Mouse (Mus musculus) midbrain, embryonic 11.5 days (tissue): ENCODE measurements around the gene Pak7. TPM values are rescaled to one million over a fixed set of nuclear protein-coding genes. Genes with fewer than 3 reads are reported as not detected.
"Not testable (repeated sequence)": the region's sequence is repeated elsewhere in the genome, so short reads cannot be mapped to it uniquely, and the experiment has no call there.

Experiments
- ATAC-seq: fragments of 200-750 bp; cut with Nextera tagmentation; 2 replicates; pipeline ENCODE4 v1.8.0; 2017; ENCODE audit warnings: moderate TSS enrichment, moderate library complexity; ENCODE audit not compliant: low FRiP score
- DNase-seq: peaks from one replicate; pipeline ENCODE4 v3.0.0; 2015; ENCODE audit warnings: low spot score; ENCODE audit errors: missing footprints
- H3K27ac ChIP-seq: fragments of 300-500 bp; sonication (generic); 2 replicates; pipeline ENCODE4 v1.5.1; 2014; ENCODE audit warnings: low read depth, low read length
- H3K27me3 ChIP-seq: fragments of 300-500 bp; sonication (generic); 2 replicates; pipeline ENCODE4 v1.6.1; 2014; ENCODE audit warnings: mild to moderate bottlenecking, low read length, moderate library complexity, mixed read lengths; ENCODE audit not compliant: control insufficient read depth, insufficient read depth
- H3K36me3 ChIP-seq: fragments of 300-500 bp; sonication (generic); 2 replicates; pipeline ENCODE4 v1.6.1; 2014; ENCODE audit warnings: mild to moderate bottlenecking, low read length, moderate library complexity, mixed read lengths; ENCODE audit not compliant: control insufficient read depth, insufficient read depth
- H3K4me1 ChIP-seq: fragments of 300-500 bp; sonication (generic); 2 replicates; pipeline ENCODE4 v1.6.1; 2014; ENCODE audit warnings: low read length; ENCODE audit not compliant: control insufficient read depth, insufficient read depth
- H3K4me2 ChIP-seq: fragments of 300-500 bp; sonication (generic); 2 replicates; pipeline ENCODE4 v1.6.1; 2014; ENCODE audit warnings: mild to moderate bottlenecking, moderate library complexity
- H3K4me3 ChIP-seq: fragments of 300-500 bp; sonication (generic); 2 replicates; pipeline ENCODE4 v1.5.1; 2014; ENCODE audit warnings: low read depth, low read length
- H3K9ac ChIP-seq: fragments of 300-500 bp; sonication (generic); 2 replicates; pipeline ENCODE4 v1.6.1; 2014; ENCODE audit warnings: low read length
- H3K9me3 ChIP-seq: fragments of 300-500 bp; sonication (generic); 2 replicates; pipeline ENCODE4 v1.6.1; 2016; ENCODE audit warnings: low read length; ENCODE audit not compliant: control insufficient read depth
- WGBS: fragments of 180-500 bp; shearing (Covaris S2); extraction: QIAGEN DNeasy Blood & Tissue Kit; methylation state at CpG from one replicate; pipeline ENCODE4 v1.1.7; 2014; 5-methylcytosine and 5-hydroxymethylcytosine counted together
- polyA plus RNA-seq: library from polyadenylated mRNA; unstranded; fragments of >200 nt; fragmentation: Nextera tagmentation; extraction: Ambion mirVana; gene quantifications from 2 replicates; pipeline ENCODE4 v1.2.1, GENCODE M21; 2014

Gene Pak7
- polyA plus RNA-seq, 1 experiment from 2014 or later = 12.8 TPM

DNA sequence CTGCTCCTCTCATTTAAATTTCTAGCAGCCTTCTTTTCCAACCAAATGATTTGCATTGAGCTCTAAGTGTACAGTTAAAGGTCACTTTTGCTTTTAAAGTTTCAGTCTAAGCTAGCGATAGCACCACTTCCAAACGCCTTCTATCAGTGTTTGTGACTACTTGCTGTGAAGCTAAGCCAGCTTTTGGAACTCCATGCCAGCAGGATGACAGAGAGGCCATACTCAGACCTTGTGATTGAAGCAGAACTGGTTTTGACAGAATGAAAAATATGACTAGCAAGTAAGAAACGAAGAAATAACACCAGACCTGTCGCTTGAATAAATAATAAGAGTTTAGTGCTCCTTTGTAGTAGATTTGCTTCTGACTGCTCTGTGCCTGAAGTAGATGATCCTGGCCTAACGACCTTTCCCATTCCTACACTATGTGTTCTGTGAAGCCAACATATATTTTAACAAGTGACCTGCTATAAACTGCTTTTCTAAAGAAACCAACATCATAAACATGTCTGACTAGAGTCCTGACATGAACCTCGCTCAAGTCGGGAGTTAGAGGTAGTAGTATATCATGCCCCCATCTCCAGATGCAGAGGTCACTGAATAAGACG is 38.0 kb downstream of the Pak7 start:
- H3K27ac ChIP-seq = no peak overlapping the region
- DNase-seq (no peak), ATAC-seq (no peak)
- H3K9ac ChIP-seq = no peak overlapping the region
- WGBS = 82% methylated on average over 8 of the region's 8 CpGs
- H3K9me3 ChIP-seq = no peaks in the 10 kb centered on the region
- no peaks in the 10 kb centered on the region for H3K36me3 ChIP-seq
- no peaks in the 10 kb centered on the region for H3K4me1 ChIP-seq
- no peak overlapping the region for H3K4me2 ChIP-seq
- H3K27me3 ChIP-seq = no peaks in the 10 kb centered on the region
- no peak overlapping the region for H3K4me3 ChIP-seq

DNA sequence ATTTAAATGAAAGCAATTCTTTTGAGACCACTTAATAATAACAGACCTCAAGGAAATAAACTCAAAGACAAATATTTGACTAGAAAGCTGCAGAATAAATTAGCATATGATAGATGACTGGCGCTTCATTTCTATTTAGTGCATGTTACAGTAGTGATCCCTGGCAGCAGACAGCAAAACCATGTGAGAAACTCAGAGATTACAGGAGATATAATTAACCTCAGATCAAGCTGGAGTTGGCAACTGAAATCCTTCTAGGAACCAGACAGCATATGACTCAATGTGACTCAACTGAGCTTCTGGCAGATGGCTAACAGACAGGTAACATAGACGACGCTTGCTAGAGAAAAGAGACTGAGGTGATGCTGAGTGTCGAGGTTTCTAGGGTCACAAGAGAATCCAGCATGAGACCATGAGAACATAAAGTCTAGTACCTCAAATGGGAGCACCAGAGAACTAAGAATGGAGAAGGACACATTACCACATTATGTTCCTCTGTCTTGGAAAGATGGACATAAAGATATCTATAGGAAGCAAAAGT is 43.5 kb downstream of the Pak7 start:
- H3K4me3 ChIP-seq, H3K9me3 ChIP-seq: not testable (repeated sequence)
- WGBS = 90% methylated on average over 4 of the region's 4 CpGs

DNA sequence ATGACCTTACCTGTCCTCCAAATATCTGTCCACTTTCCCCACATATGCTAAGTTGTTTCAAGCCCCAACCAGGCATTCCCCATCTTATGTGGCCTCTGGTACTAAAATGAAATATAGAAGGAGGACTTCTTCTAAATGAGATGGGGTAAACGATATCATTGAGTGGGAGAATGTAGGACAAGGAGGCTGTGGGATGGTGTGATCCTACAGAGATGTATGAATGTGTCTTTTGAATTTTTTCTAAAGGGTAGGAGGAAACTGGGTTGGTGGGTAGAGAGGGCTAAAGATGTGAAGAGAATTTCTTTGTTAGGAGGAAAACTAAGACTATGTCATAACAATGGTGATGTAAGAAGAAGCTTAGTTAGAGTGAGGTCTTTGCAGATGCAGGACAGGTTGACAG is 57.8 kb downstream of the Pak7 start:
- WGBS = 74% methylated on average over 1 of the region's 1 CpGs
- H3K9ac ChIP-seq = no peak overlapping the region
- no peak overlapping the region for H3K27ac ChIP-seq
- no peak for DNase-seq
- no peaks in the 10 kb centered on the region for H3K4me1 ChIP-seq
- no peak overlapping the region for H3K4me2 ChIP-seq
- H3K36me3 ChIP-seq = no peaks in the 10 kb centered on the region
- H3K4me3 ChIP-seq = no peak overlapping the region
- H3K27me3 ChIP-seq = no peaks in the 10 kb centered on the region
- H3K9me3 ChIP-seq = no peaks in the 10 kb centered on the region
- ATAC-seq = no peak

More for the DNA sequence above, 43.5 kb downstream of the Pak7 start:
- ATAC-seq, H3K4me2 ChIP-seq, H3K27ac ChIP-seq, H3K27me3 ChIP-seq, DNase-seq, H3K36me3 ChIP-seq, H3K9ac ChIP-seq, H3K4me1 ChIP-seq: not testable (repeated sequence)

DNA sequence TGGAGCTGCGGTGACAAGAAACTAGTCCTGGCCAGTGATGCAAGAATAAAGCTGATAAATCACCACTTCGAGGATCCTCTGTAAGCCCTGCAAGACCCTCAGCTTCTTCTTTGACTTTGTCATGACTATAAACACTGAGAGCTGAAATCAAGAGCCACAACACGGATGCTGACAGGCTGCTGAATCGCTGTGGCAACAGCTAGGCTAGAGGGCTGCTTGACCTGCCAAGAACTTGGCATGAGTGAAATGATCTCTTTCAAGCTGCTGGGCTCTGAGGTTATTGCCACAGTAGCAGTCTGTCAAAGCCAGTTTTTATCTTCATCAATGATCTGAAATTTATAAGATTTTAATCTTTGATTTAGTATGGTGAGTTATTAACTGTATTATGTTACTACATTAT is 62.1 kb downstream of the Pak7 start:
- Histone ChIP-seq H3K9ac (no peak overlapping the region), H3K4me2 (no peak overlapping the region), H3K4me1 (no peaks in the 10 kb centered on the region), H3K27me3 (no peaks in the 10 kb centered on the region), H3K36me3 (no peaks in the 10 kb centered on the region), H3K9me3 (no peaks in the 10 kb centered on the region), H3K4me3 (no peak overlapping the region), H3K27ac (no peak overlapping the region)
- ATAC-seq = no peak
- no peak for DNase-seq
- 82% methylated on average over 4 of the region's 4 CpGs for WGBS

DNA sequence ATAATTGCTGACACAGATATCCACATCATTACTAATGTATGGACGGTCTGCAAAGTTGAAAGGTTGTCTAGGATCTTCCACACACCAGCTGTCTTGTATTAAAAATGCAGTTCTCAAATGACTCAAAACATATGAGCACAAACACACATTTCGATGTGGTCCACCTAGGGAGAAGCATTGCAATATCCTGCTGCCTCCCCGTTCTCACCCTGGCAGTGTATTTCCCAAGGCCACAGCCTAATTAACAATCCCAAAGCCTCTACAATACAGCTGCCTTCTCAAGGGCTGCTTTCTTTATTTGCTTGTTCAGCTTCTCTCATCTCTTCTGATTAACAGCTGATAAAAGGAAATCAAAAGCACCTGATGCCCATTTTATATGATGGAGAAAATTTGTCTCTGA is 78.5 kb downstream of the Pak7 start:
- Histone ChIP-seq H3K27me3 (no peaks in the 10 kb centered on the region), H3K4me1 (no peaks in the 10 kb centered on the region), H3K9ac (no peak overlapping the region), H3K9me3 (no peaks in the 10 kb centered on the region), H3K36me3 (no peaks in the 10 kb centered on the region), H3K4me2 (no peak overlapping the region), H3K4me3 (no peak overlapping the region), H3K27ac (no peak overlapping the region)
- WGBS = 65% methylated on average over 3 of the region's 3 CpGs
- no peak for DNase-seq
- peak; percentile 73 for ATAC-seq

DNA sequence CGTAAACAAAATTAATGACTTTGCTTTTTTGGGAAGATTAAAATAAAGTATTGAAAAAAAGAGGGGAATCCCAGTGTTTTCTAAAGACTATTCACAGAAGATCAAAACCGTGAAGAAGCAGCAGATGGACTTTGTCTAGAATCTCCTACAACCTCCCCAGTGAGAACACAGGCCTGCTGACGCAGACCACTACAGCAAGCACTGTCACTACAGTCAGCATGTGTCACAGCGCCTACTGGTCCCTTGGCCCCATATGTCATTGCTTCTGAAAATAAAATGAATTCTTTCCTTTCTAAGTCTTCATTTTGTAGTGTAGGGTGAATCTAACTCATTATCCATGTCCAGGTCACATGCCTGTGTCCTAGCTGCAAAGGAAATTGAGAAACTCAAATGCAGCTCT is 79.0 kb downstream of the Pak7 start:
- 84% methylated on average over 4 of the region's 4 CpGs for WGBS
- Histone ChIP-seq H3K27me3 (no peaks in the 10 kb centered on the region), H3K9me3 (no peaks in the 10 kb centered on the region), H3K27ac (no peak overlapping the region), H3K9ac (no peak overlapping the region), H3K4me3 (no peak overlapping the region), H3K36me3 (no peaks in the 10 kb centered on the region), H3K4me1 (no peaks in the 10 kb centered on the region), H3K4me2 (no peak overlapping the region)
- DNase-seq (no peak), ATAC-seq (peak; percentile 63; the same call in 1 of the 2 replicates)

DNA sequence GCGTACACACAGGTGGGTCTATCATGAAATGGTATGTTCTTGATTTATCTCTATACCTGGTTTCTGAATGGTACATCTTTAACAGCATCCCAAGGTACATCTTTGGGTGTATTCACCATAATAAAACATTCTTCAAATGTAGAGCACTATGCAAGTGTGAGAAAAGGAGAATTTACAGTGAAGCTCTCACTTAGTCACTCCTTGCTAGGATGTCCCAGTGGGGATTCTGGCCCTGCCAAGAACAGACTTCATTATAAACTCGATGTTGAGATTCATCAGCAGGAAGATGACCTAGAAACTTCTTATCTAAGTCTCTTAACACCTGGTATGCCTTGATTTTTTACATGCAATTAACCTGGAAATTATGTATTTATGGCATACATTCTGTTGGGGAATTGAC is 85.6 kb downstream of the Pak7 start:
- no peak overlapping the region for H3K27ac ChIP-seq
- H3K4me2 ChIP-seq = no peak overlapping the region
- 81% methylated on average over 2 of the region's 2 CpGs for WGBS
- H3K9me3 ChIP-seq = no peaks in the 10 kb centered on the region
- H3K36me3 ChIP-seq = no peaks in the 10 kb centered on the region
- H3K4me1 ChIP-seq = no peaks in the 10 kb centered on the region
- DNase-seq = no peak
- H3K4me3 ChIP-seq = no peak overlapping the region
- H3K9ac ChIP-seq = no peak overlapping the region
- no peaks in the 10 kb centered on the region for H3K27me3 ChIP-seq
- ATAC-seq = no peak

DNA sequence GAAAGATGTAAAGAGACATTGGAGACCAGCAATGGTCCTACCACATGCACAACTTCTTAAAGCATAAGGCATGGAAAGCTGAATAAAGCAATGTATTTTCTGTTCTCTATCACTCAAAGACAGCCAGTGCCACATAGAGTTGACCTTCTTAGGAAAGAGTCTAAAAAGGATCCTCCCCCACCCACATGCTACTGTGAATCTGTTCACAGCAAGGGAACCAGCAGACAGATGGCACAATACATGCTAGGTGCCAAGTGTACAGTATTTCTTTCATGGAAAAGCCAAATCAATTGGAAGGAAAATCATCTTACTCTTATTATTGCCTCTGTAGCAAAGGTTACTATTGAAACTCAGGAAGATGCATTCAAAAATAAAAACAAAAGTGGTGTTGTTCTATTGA is 86.4 kb downstream of the Pak7 start:
- H3K4me2 ChIP-seq = no peak overlapping the region
- H3K27me3 ChIP-seq = no peaks in the 10 kb centered on the region
- H3K27ac ChIP-seq = no peak overlapping the region
- H3K9me3 ChIP-seq = no peaks in the 10 kb centered on the region
- no peak overlapping the region for H3K4me3 ChIP-seq
- no peak overlapping the region for H3K9ac ChIP-seq
- H3K36me3 ChIP-seq = no peaks in the 10 kb centered on the region
- DNase-seq (no peak), ATAC-seq (no peak)
- no peaks in the 10 kb centered on the region for H3K4me1 ChIP-seq

DNA sequence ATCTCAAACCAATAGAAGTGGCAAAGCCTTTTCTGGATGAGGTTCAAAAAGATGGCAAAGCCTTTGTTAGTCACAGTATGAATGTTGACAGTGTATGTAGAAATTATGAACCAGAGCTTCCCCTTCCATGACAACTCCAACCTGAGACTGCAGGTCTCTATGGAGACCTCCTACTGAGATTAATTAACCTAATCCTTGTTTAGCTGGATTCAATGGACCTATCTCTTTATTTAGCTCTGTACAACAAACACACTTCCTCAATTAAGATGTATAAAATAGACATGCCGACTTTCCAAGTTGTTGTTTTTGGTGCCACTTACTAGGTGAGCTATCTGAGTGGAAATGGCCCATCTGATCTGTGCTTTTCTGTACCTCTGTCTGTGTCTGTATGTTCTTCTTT is 90.4 kb downstream of the Pak7 start:
- no peak overlapping the region for H3K4me2 ChIP-seq
- H3K9me3 ChIP-seq = no peaks in the 10 kb centered on the region
- no peak overlapping the region for H3K9ac ChIP-seq
- ATAC-seq = no peak
- no peaks in the 10 kb centered on the region for H3K36me3 ChIP-seq
- H3K27me3 ChIP-seq = no peaks in the 10 kb centered on the region
- DNase-seq = no peak
- H3K4me1 ChIP-seq = no peaks in the 10 kb centered on the region
- H3K4me3 ChIP-seq = no peak overlapping the region
- 60% methylated on average over 1 of the region's 1 CpGs for WGBS
- H3K27ac ChIP-seq = no peak overlapping the region
